Mouse (Mus musculus): ENCODE data around the gene Hspg2. TPM values are rescaled to one million over a fixed set of nuclear protein-coding genes. Genes with fewer than 3 reads are reported as not detected.

Gene Hspg2
- total RNA-seq, 2 experiments from 2014 or later = 240 to 255 TPM

DNA sequence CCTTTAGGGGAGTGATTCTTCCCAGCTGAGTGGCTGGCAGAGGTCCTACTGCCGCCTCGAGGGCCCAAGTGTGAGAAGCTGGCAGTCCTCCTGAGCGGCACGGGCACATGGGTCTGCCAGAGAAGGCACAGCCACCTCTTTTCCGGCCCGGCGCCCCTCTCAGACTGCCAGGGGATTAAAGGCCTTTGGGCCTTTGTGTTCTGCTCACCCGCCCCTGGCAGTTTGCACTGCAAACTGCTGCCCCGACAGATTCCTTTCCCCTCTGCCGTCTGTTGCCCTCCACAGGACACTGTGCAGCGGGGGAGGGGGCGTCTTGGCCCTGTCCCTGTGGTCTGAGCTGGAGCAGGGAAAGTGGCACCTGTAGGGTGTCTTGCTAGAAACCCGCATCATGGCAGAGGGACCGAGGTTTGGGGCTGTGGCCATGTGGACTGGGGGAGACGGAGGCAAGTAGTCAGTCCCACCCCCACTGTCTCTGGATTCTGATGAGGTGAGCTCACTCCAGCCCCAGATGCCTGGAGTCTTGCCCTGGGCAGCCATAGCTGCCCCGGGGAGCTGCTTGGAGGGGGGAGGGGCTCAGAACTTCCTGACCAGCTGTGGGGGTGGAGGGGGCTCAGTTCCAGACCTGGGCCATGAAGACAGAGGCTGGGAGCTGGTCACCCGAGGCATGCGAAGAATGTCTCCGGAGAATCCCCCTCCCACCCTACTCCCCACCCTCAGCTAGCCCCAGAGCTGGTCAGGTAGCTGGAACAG, 26.4 kb downstream of the Hspg2 start:
- intact Hi-C loops (cut with DNase I) = no loop called here
- DNase-seq = peak; percentile 57 to 72

DNA sequence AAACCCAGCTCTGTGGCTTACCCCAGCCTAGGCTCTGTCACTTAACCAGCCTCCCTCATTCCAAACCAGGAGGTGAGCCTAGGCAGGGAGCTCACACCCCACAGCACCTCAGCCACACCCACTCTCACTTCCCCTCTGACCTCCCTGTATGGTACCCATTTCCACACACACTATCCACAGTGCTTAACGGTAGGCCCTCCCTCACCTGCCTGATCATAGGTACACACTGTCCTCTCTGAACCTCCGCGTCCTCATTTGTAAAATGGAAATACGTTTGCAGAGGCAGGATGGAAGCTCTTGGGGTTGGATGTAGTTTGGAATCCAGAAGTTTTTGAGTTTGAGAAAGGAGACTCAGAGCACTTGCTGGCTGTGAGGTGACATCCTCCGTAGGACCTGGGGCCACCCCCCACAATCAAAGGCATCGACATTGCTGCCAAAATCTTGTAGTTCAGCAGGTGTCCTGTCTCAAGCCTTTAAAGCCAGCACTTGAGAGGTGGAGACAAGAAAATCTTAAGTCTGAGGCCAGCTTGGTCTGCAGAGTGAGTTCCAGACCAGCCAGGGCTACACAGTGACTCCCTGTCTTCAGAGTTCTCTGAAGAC, 27.0 kb downstream of the Hspg2 start:
- DNase-seq = peak in 1 of 2 experiments; percentile 29
- intact Hi-C loops (cut with DNase I) = no loop called here

- intact Hi-C loops (cut with DNase I) = no loop called here
- peak; percentile 59 to 64 for DNase-seq
Observed at GRCm38 (mm10) chr4:137497367-137497766, 28.8 kb downstream of the Hspg2 start.

- intact Hi-C loops (cut with DNase I) = loop anchor here (2.0 kb wide), 1 partner anchor 13 kb away; no protein-coding TSS in a partner anchor
- peak; percentile 60 to 66 for DNase-seq
Observed at GRCm38 (mm10) chr4:137497892-137498722, 29.5 kb downstream of the Hspg2 start.

- intact Hi-C loops (cut with DNase I) = loop anchor here (2.0 kb wide), 1 partner anchor 14 kb away; no protein-coding TSS in a partner anchor
- DNase-seq = peak in 1 of 2 experiments; percentile 25
Observed at GRCm38 (mm10) chr4:137498882-137499583, 30.5 kb downstream of the Hspg2 start.

GRCm38 (mm10) chr4:137500149-137500548, 31.6 kb downstream of the Hspg2 start:
- DNase-seq = peak in 1 of 2 experiments; percentile 37
- intact Hi-C loops (cut with DNase I) = loop anchor here (5.0 kb wide), 2 partner anchors 33 to 53 kb away; partner anchors contain the start of gene Hspg2

GRCm38 (mm10) chr4:137500953-137501352, 32.4 kb downstream of the Hspg2 start:
- intact Hi-C loops (cut with DNase I) = loop anchor here (5.0 kb wide), 2 partner anchors 34 to 54 kb away; partner anchors contain the start of gene Hspg2
- DNase-seq = peak in 1 of 2 experiments; percentile 42

DNA sequence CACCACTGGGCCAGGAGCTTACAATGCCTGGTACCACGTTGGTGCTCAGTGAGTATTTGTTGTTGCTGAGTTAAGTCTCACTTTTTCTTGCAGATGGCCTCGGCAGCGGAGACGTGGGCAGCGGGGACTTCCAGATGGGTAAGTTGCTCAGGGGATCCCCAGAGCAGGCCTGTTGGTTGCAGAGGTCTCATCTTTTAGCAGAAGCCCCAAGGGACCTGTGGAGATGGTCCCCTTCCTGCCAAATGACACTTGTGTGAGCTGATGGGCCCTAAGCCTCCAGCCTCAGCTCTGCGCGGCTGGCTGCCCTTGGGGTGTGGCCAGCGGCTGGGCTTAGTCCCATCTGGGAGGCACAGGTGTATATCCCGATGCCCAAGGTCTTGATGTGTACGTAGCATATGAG, 33.6 kb downstream of the Hspg2 start:
- DNase-seq = no peak
- intact Hi-C loops (cut with DNase I) = loop anchor here (5.0 kb wide), 2 partner anchors 35 to 55 kb away; partner anchors contain the start of gene Hspg2

DNA sequence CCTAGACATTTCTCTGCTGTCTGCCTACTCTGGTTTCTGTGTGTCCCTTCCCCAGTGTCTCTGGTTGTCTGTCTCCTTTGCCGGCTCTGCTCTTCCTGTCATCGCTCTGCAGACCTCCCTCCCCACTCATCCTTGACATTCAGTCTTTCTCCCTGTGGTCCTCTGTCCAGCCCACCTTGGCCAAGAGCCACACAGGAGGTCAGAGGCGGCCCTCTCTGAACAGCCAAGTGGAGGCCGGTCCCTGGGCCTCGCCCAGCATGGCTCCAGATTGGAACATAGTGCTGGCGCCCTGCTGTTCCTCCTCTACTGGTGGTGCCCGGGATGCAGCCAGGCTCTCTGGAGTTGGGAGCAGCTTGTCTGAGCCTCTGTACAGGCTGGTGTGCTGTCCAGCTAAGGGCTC, 34.2 kb downstream of the Hspg2 start:
- DNase-seq = peak in 1 of 2 experiments; percentile 49
- intact Hi-C loops (cut with DNase I) = loop anchor here (5.0 kb wide), 2 partner anchors 36 to 56 kb away; partner anchors contain the start of gene Hspg2

- intact Hi-C loops (cut with DNase I) = loop anchor here (5.0 kb wide), 2 partner anchors 36 to 56 kb away; partner anchors contain the start of gene Hspg2
- DNase-seq = no peak
Observed at GRCm38 (mm10) chr4:137503509-137503971, 35.0 kb downstream of the Hspg2 start.

- intact Hi-C loops (cut with DNase I) = no loop called here
- no peak for DNase-seq
Observed at GRCm38 (mm10) chr4:137506629-137507028, 38.1 kb downstream of the Hspg2 start.

DNA sequence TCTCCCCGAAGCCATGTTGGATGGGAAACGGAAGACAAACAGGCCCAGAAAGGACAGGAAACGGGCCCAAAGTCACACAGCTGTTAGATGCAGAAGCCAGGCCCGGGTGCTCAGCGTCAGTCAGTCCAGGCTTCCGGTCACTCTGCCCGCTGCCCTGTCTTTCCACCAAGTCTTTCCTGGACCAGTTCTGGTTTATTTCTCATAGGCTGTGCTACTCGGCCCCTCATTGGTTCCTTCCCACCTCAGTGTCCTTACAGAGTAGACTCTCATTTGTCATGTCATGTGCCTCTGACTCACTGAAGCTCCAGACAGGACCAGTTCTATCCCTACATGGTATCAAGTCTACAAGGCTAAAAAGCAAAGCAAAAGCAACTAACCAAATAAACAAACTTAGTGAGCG, 41.0 kb downstream of the Hspg2 start:
- no peak for DNase-seq
- intact Hi-C loops (cut with DNase I) = no loop called here

DNA sequence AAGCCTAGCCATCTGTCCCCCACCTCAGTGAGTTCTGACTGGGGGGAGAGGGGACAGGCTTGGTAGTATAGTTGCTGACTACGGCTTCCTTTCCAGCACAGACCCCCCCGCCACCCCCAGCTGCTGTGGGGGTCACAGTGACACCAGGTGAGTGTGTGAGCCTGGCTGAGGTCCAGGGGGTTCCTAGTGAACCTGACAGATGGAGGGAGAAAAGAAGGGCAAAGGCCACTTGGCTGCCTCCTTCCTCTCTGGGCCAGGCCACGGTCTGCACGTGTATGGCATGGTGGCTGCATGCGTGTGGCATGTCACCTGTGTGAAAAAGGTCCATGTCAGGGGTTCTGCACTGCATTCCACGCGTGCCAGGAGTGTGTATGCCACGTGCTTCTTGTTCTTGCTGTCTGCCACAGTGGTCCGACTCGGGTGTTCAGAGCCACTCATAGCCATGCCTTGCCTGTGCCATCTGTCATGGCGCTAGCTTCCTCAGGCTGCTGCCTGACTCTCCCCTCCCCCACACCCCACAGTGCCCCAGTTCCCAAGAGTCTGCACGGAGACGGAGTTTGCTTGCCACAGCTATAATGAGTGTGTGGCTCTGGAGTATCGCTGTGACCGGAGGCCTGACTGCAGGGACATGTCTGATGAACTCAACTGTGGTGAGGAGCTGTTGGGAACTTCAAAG, 41.6 kb downstream of the Hspg2 start:
- intact Hi-C loops (cut with DNase I) = no loop called here
- no peak for DNase-seq

DNA sequence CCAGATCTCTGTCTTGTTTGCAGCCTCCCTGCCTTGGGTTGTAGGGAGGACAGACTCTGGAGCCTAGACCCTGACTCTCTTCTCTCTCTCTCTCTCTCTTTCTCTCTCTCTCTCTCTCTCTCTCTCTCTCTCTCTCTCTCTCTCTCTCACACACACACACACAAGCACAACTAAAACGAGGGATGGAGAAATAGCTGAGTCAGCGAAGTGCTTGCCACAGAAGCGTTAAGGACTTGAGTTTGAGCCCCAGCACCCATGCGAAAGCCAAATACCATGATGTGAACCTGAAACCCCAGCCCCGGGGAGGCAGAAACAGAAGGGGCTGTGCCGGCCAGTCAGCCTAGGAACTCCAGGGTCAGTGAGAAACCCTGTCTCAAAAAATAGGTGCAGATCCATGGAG, 44.3 kb downstream of the Hspg2 start:
- no peak for DNase-seq
- intact Hi-C loops (cut with DNase I) = no loop called here

- intact Hi-C loops (cut with DNase I) = loop anchor here (5.0 kb wide), 1 partner anchor 76 kb away; no protein-coding TSS in a partner anchor
Observed at GRCm38 (mm10) chr4:137517989-137518691, 49.6 kb downstream of the Hspg2 start.

DNA sequence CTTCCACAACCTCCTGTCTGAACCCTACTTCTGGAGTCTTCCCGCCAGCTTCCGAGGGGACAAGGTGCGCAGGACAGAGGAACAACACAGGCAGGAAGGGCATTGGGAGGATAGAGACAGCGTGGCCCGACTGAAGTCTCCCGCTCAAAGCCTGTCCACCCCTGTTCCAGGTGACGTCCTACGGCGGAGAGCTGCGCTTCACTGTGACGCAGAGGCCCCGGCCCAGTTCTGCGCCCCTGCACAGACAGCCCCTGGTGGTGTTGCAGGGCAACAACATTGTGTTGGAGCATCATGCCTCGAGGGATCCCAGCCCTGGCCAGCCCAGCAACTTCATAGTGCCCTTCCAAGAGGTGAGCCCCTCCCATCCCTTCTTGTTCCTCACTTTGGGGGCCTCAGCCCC, 50.2 kb downstream of the Hspg2 start:
- intact Hi-C loops (cut with DNase I) = loop anchor here (5.0 kb wide), 1 partner anchor 76 kb away; no protein-coding TSS in a partner anchor
- no peak for DNase-seq

More at GRCm38 (mm10) chr4:137517989-137518691, 49.6 kb downstream of the Hspg2 start:
- no peak for DNase-seq

DNA sequence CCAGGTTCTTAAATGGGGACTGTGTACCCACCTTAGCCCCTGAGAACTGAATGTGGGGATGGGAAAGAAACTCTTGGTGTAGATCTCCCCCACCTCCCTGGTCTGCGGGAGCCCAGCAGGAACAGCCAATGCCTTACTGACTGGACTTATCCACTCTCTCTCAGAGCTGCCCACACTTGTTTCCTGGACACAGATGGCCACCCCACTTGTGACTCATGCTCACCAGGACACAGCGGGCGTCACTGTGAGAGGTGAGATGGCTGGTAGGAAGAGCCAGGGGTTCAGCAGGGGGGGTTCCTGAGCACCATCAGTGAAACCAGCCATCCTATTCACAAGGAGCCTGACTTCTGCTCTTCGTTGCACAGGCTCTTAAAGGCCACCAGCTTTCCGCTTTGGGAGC, 51.8 kb downstream of the Hspg2 start:
- no peak for DNase-seq
- intact Hi-C loops (cut with DNase I) = no loop called here

- intact Hi-C loops (cut with DNase I) = no loop called here
- no peak for DNase-seq
Observed at GRCm38 (mm10) chr4:137521966-137522365, 53.4 kb downstream of the Hspg2 start.

Measured in heart, postnatal 36 days (tissue).